Mouse (Mus musculus) hindbrain, embryonic 11.5 days (tissue): Measurements from ENCODE around the gene Nek9. TPM values are rescaled to one million over a fixed set of nuclear protein-coding genes. Genes with fewer than 3 reads are reported as not detected.

Experiments
- polyA plus RNA-seq: library from polyadenylated mRNA; unstranded; fragments of >200 nt; fragmentation: Nextera tagmentation; extraction: Ambion mirVana; gene quantifications from 2 replicates; pipeline ENCODE4 v1.2.1, GENCODE M21; 2014

Nek9 gene
- polyA plus RNA-seq, 1 experiment from 2014 or later, result 13.4 TPM

Other genes starting within 250 kb of the Nek9 start
- 2.4 and 4.1 TPM in 2 replicates for gene Prox2, start 228.6 kb downstream of the Nek9 start, polyA plus RNA-seq
- 98.7 and 101 TPM in 2 replicates for gene Dlst, start 228.5 kb downstream of the Nek9 start, polyA plus RNA-seq
- 2.3 and 2.6 TPM in 2 replicates for gene Rps6kl1, start 188.1 kb downstream of the Nek9 start, polyA plus RNA-seq
- gene Pgf, start 161.6 kb downstream of the Nek9 start, polyA plus RNA-seq, result 5.4 and 7.8 TPM in 2 replicates
- gene Eif2b2, start 119.9 kb downstream of the Nek9 start, polyA plus RNA-seq, result 90.0 and 103 TPM in 2 replicates
- gene Mlh3, start 68.8 kb downstream of the Nek9 start, polyA plus RNA-seq, result 7.7 and 8.4 TPM in 2 replicates
- gene Acyp1, start 50.9 kb downstream of the Nek9 start, polyA plus RNA-seq, result 71.4 and 73.8 TPM in 2 replicates
- gene Zc2hc1c, start 50.8 kb downstream of the Nek9 start, polyA plus RNA-seq, result 1.2 and 1.5 TPM in 2 replicates
- 279 TPM in 2 replicates for gene Tmed10, start 35.5 kb upstream of the Nek9 start, polyA plus RNA-seq
- gene Fos, start 134.5 kb upstream of the Nek9 start, polyA plus RNA-seq, result 1.4 and 1.6 TPM in 2 replicates